Mouse (Mus musculus) lung, adult 2 months (tissue): ENCODE measurements at regions not wholly inside any gene's neighbourhood (a gene's known extent, or its start where the extent isn't known, plus 50 kb on each side); places are given as distances from the start of the nearest gene placed in this dataset.

Source experiments
- CTCF ChIP-seq: fragments of 200-500 bp; IDR thresholded peaks from 2 replicates; pipeline ENCODE4 v1.5.1; 2011; ENCODE audit warnings: mild to moderate bottlenecking, low read length, control low read depth; ENCODE audit not compliant: insufficient read depth
- POLR2A ChIP-seq: fragments of 200-500 bp; IDR thresholded peaks from 2 replicates; pipeline ENCODE4 v1.6.1; 2011; ENCODE audit warnings: low read depth, mild to moderate bottlenecking, control low read depth, low read length, borderline replicate concordance; ENCODE audit errors: extremely low read depth

- TF ChIP-seq CTCF: no peak
- TF ChIP-seq POLR2A: no peak
Measured at GRCm38 (mm10) chr5:127189021-127189420, 52.6 kb upstream of the Tmem132c start.
